Mouse (Mus musculus) gastrocnemius, postnatal 36 days (tissue): Measurements from ENCODE around the gene Maml3. TPM values are rescaled to one million over a fixed set of nuclear protein-coding genes. Genes with fewer than 3 reads are reported as not detected.

Experiments
- DNase-seq, 2 experiments: peaks; one replicate each; pipeline ENCODE4 v3.0.0; 2022
- intact Hi-C: fragments of 180-260 bp; cut with DNase I; formaldehyde crosslinking; loops from one replicate; pipeline ENCODE4 v1.15.1; 2025
- total RNA-seq, 2 experiments: library from RNA; stranded (reverse); gene quantifications; 2 replicates each; pipeline ENCODE4 v1.2.3; 2021

The Maml3 gene
- total RNA-seq, 2 experiments from 2014 or later: 1.9 to 2.6 TPM

DNA sequence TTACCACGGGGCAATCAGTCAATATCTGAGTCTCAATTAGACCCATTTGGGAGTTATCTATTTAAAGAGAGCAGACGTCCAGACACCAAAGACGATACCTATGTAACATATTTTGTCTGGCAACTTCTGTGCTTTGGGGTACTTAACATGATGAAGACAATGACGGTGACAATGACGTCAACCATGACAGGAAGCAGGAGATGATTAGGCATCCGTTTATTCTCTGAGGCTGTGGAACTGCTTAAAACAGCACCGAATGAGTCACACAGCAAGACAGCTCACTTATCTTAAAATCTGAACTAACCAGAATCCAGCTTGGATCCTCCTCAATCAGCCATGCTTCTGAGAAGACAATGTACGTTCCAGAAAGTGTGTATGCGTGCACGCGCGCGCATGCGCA, 56.8 kb downstream of the Maml3 start:
- no peak for DNase-seq
- intact Hi-C loops: loop anchor here (5.0 to 10.0 kb wide), 2 partner anchors 54 to 343 kb away; no protein-coding TSS in a partner anchor

DNA sequence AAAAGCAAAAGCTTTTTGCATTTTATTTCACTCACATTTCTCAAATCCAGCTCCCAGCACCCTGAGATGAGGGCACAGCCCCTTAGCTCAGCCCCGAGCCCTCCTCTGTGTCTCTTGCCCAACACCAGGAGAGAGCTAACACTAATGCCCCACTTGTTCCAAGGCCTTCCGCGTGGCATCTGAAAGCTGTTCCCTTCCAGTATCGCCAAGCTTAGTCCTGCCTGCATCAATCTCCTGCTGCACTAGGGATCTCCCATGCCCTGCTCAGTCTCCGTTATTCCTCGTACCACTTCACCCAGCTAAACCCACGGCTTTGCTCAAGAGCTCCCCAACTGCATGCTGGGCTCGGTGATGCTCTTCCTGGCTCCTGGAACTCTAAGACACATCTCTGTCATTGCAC, 57.3 kb downstream of the Maml3 start:
- no peak for DNase-seq
- intact Hi-C loops: loop anchor here (5.0 to 10.0 kb wide), 2 partner anchors 55 to 343 kb away; no protein-coding TSS in a partner anchor

DNA sequence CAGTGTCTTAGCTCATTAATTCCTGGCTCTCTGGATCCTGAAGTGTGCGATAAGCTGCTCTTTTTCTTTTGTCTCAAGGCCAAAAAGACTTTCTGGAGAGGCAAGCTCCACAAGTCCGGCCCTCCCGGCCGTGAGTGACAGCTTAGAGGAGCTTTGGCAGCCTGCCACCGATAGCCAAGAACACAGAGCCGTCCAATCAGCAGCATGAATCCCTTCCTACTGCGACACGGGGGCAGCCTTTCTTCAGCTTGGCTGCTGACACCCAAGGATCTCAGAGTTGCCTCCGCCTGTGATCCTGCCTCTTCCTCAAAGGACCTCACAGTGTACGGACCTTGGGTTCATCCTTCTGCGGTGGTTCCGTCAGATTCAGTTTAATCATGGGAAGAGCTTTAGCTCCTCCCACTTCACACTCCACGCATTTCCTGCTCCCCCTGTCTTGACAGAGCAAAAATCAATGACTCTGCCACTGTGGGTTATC, 57.9 kb downstream of the Maml3 start:
- intact Hi-C loops: loop anchor here (5.0 to 10.0 kb wide), 2 partner anchors 55 to 342 kb away; no protein-coding TSS in a partner anchor
- peak; percentile 88 to 90 for DNase-seq

DNA sequence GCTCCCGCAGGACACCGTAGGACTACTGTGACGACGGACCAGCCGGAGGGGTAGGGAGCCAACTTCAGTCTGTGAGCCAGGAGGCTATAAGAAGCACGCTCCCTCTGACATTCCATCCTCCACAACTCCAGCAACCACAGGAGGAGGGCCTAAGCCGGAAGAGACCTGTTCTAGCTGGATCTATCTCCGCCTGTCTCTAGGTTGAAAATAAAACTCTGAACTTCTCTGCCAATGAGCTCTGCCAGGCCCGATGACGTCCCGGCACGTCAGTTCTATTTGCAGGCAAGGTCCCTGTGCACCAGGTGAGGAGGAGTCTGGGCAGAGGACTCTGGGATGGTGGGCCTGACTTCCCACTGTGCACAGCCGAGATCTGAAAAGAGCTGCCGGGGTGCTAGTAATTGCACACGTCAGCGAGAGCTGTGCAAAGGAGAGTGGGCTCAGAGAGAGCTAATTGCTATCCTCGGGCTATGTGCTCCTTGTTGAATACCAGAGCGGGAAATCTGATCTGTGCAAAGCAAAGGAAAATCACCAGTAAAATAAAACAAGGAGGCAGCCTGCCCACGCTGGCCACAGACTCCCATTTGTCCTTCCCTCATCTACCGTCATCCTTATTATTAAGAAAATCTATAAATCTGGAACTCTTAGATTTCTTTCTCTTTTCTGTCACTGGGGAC, 58.7 kb downstream of the Maml3 start:
- intact Hi-C loops: loop anchor here (5.0 to 10.0 kb wide), 2 partner anchors 56 to 341 kb away; no protein-coding TSS in a partner anchor
- peak; percentile 52 to 65 for DNase-seq

DNA sequence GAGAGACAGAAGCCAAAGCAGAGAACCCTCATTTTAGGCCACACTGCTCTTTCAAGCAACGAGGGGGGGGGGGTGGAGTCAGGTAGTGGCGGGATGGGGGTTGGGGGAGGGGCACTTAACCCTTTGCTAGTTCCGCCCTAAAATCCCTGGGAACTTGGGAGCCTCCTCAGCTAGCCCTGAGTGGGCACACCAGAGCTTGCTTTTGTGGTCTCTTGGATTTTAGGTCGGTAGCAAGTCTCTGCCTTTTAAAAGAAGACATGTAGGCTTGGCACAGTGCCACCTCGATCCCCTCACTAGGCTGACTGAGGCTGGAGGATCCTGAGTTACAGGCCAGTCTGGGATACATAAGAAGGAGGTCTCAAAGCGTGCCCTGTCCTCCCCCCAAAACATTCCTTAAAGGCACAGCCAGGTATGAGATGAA, 59.6 kb downstream of the Maml3 start:
- intact Hi-C loops: loop anchor here (5.0 to 10.0 kb wide), 2 partner anchors 57 to 340 kb away; no protein-coding TSS in a partner anchor

DNA sequence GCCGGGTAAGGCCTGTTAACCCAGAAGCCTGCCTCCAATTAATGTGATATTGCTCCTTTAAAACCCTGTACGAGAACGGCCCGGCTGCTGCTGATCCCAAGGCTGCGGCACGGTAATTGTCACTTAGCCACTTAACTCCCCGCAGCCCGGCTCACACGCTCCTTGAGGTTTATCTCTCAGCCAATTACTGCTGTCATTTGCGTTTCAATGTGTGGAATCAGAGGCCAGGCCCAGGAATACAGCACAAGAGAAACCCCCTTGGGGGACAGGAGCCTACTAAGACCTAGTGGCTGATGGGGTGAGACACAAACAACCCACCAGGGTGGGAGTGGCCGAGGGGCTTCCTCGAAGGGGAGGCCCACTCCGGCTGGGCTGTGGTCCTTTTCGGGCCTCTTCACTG, 60.2 kb downstream of the Maml3 start:
- intact Hi-C loops: loop anchor here (5.0 to 10.0 kb wide), 2 partner anchors 58 to 340 kb away; no protein-coding TSS in a partner anchor
- DNase-seq: no peak

More for the DNA sequence above, 59.6 kb downstream of the Maml3 start:
- no peak for DNase-seq

DNA sequence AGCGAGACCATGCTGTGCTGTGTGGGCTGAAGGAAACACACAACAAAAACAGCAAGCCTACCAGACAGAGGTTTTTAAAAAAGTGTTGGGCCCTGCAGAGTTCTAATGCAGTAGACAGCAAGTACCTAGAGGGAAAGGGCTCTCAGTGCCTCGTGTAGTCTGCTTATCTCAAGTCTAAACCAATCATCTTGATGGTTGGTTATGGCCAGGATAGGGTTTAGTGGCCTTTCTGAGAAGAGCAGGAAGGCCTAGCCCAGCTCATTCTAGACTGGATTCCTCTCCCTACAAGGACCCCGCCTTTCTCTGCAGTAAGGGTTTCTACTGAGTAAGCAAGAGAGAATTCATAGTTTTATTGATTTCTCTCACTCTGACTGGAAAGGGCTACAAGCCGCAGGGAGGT, 61.0 kb downstream of the Maml3 start:
- no peak for DNase-seq
- intact Hi-C loops: loop anchor here (10.0 kb wide), 1 partner anchor 339 kb away; no protein-coding TSS in a partner anchor

DNA sequence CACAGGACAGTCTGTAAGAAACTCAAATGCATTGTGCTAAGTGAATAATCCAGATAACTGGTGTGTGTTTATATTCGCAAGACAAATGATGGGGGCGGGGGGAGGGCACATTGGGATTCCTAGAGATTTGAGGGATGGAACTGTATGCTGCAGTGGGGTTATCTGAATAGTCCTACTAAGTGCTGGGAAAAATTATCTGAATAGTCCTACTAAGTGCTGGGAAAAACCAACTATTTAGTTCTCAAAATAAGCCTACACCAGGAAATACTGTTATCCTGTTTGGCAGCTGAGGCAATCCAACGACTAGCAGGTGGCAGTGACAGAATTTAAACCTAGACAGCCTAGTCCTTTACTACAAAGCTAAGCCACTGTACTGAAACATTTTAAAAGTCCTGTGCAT, 62.2 kb downstream of the Maml3 start:
- DNase-seq: no peak
- intact Hi-C loops: loop anchor here (10.0 kb wide), 1 partner anchor 338 kb away; no protein-coding TSS in a partner anchor

DNA sequence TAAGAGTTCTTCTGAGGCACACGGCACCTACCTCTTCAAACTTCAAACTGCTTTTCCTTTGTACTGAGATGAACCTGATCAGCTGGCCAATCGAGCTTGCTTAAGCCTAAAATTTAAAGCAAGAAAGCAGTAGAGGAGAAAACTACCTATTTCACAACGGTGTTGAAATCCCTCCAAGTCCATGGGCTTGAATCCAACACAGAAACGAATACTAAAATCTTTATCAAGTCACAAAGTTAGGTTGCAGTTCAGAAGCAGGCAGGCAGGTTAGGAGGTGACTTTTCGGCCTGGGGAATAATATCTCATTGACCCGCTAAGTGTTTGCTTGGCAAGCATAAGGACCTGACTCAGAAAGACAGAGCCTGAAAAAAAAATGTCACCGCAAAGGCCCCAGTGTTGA, 64.9 kb downstream of the Maml3 start:
- intact Hi-C loops: loop anchor here (10.0 kb wide), 1 partner anchor 335 kb away; no protein-coding TSS in a partner anchor

DNA sequence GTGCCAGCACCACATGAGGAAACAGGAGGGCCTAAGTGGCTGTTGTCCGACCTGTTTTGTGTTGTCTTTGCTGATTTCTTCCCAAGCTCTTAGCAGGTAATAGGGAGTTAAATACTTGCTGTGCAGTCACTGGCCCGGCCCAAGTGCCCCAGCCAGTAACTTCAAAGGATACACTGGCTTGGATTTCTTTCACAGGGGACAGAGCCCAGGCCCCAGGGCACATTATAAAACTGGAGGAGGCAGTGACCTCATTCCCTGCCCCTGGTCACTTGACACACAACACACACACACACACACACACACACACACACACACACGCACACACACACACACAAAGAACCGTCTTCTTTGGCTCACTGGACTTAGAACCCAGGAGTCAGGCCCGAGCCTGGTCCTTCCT, 67.6 kb downstream of the Maml3 start:
- no peak for DNase-seq
- intact Hi-C loops: no loop called here

More for the DNA sequence above, 64.9 kb downstream of the Maml3 start:
- DNase-seq: no peak

DNA sequence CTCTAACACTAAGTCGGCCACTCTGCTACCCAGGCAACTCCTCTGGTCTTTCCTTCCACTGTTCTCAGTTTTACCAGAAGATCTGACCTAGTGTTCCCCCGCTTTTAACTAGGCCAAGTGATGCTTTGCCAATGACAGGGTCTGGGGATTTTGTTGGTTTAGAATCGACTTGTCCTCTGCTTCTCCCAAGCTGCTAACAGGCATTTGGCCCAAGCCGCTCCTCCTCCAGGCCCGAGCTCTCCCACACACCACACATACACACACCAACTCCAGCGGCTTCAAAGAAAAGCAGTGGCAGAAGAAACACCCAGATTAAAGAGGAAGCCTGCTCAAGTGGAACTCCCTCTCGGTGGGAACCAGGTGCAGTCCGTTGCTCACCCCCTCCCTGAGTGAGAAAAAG, 69.5 kb downstream of the Maml3 start:
- intact Hi-C loops: no loop called here
- DNase-seq: no peak

DNA sequence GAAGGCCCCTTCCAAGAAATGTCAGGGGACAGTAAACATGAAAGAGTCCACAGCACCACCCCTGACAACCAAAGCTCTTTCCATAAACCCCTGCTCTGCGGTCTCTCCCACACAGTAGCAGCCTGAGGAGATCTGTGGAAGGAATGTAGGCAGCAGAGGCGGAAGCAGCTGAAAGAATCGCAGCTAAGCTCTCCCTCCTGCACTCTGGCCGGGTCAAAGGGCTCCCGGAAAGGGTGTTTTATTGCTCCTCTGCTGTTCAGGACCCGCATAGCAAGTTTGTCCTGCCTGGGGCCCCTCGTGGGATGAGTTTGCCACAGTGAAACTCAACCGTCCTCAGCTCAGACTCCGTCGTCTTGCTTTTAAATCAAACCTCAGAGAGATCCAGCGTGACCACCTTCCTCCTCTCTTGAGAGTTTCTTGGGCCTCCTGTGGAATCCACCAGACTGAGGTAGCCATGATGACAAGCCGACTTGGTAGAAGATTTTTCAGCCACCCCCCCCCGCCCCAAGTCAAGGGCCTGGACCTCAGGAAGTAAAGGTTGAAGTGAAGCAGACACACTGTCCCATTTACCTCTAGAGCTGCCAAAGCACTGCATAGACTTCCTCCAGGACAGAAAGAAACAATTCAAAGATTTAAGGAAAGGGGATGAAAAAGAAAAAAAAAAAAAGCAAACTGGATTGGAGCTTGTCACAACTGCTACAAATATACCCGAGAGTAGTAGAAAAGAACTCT, 70.9 kb downstream of the Maml3 start:
- no peak for DNase-seq
- intact Hi-C loops: no loop called here

DNA sequence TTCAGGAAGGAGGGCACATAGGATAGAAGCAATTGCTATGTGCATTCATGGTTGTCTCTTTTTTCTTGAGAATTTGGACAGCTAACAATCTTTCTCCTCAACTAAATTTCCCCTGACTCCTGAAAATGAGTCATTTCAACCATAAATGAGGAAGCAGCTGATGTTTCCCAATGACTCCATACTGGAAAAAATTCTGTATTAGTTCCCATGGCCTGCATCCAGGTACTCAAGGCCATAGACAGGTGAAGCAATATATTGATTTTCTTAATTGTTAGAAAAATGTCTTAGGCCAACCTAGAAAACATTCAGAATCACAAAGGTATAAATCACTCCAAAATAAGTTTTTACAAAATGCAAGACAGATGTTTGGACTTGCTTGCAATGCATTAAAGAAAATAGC, 73.5 kb downstream of the Maml3 start:
- DNase-seq: no peak
- intact Hi-C loops: no loop called here

DNA sequence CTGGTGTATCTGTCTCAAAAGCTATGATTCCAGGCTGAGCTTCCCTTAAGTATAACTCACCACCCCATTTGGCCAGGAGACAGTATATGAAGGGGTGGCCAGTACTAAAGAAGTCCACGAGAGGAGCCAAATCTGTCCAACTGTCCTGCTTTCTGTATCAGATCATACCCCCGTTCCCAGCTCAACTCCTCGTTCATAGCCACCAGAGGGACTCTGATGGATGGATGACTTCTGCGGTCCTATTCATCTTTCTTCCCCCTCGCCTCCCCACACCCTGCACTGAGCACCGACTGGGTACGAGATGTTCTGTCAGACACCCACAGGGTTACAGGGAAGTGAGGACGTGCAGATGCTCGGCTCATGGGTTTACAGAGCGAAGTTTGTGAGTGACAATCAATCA, 74.8 kb downstream of the Maml3 start:
- DNase-seq: no peak
- intact Hi-C loops: no loop called here

DNA sequence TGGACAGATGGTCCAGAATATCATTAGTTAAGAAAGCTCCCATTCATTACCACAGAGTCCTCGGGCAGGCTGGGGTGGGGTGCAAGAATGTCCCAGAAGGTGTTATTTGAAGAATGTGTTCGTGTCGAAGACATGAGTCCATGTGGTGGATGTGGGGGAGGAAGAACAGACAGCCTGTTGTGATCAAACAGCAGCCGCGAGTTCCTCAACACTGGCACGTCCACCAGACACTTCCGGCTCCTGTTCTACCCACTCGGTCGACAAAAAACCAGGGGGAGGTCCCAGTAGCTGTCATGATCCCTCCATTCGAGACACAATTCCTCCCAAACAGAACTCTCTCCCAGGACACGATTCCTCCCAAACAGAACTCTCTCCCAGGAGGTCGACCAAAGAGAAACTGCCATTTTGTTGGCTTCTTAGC, 75.2 kb downstream of the Maml3 start:
- intact Hi-C loops: no loop called here
- DNase-seq: no peak

DNA sequence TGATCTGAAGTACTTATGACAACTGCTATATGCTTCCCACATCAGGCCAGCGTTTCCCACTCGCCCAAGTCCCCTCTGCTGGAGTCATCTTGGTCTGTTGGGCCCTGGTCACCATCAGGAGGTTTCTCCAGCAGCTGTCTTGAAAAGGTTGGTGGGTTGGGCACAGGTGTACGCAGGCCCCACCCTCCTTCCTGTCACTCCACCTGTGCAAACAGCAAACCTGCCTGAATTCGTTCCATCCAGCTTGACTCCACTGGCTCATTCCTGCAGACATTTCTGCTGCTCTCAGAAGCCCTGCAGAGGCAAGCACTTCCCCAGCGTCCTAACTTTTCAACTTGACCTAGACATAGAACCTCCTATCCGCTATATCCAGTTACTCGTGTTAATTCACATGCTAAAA, 76.9 kb downstream of the Maml3 start:
- DNase-seq: no peak
- intact Hi-C loops: no loop called here

DNA sequence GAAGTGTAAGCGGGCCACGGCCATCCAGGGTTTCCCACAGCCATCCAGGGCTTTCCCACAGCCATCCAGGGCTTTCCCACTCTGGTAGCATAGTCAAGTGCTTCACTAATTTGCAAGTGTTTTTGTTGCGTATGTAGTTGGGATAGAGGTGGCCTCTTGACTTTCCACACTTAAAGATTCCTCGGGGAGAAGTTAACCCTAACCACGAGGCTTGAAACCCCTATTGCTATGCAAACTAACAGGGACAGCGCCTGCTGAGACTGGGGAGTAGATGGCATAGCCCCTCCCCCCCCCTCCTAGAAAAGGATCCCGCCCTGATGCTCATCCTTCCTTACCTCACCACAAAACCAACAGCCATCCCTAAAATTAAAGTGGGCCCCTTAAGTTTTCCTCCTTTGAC, 82.4 kb downstream of the Maml3 start:
- no peak for DNase-seq
- intact Hi-C loops: no loop called here

DNA sequence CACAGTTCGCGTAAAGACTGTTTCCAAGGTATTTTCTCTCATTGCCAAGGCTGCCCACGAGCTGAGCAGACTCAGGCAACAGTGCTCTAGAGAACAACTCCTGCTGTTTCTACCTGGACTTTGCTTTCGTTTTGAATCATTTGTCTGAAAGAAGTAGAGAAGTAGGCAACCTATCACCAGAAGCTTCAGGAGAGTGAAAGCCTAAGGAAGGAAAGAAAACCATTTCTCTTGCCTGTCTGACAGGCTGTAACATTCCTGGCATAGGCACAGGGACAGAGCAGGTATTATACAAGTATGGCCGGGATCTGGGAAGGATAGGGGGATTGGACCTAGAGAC, 86.8 kb downstream of the Maml3 start:
- DNase-seq: no peak
- intact Hi-C loops: no loop called here

DNA sequence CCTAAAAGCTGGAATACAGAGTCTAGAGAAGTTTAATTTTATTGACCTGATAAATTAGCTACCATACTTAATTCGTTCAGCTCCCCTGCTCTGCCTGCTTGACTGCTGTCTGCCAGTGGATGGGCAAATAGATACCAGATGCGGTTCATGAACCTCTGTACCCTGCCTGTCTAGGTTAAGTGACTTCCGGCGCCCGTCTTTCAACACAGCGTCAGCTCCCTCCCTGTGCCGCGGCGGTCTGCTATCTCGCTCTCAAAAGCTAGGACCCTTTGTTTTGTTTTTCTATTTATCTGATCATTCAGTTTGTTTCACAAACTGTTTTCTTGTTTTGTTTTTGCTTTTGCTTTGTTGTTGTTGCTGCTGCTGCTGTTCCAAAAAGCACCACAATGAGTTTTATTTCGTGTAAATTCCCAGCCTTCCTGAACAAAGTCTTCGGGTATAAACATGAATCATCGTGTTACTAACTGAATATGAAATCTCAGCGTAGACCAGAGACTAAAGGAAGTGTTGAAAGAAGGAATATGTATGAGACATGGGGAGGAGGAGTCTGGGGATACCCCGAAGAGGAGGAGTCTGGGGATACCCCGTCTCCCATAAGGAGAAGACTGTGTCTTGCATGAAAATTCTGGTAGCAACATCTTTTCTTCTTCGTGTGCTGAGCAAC, 87.3 kb downstream of the Maml3 start:
- DNase-seq: no peak
- intact Hi-C loops: no loop called here

DNA sequence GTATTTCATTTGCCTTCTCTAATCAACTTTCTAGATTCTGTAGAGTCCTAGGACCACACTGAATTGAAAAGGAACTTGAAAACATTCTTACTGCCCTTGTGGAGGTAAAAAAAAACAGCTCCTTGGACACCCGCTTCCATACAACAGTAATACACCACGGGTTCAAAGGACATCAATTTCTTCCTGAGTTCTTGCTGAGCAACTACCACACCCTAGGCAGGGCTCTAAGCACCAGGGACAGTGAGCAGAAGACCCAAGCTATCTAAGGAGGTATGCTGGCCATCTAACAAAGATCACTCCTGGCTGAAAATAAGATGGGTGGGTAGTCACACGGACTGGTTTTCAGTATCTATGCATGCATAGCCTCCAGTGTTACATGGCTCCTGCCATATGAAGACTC, 88.7 kb downstream of the Maml3 start:
- intact Hi-C loops: no loop called here
- DNase-seq: no peak

DNA sequence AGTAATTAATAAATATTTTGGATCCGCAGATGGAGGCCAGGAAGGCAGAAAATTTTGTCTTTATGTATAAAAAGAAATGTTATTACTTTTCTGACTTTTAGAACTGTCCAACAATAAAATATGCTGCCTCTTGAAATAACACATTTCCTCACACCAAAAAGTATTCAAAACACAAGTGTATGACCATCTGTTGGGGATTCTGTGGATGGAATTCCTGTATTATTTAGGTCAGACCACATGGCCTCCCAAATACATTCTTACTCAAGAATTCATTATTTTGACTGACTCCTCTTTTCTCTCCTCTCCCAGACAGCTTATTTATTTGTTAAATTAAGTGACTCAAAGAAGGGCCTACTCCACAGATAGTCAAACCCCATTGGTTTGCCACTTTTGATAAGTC, 89.3 kb downstream of the Maml3 start:
- DNase-seq: no peak
- intact Hi-C loops: no loop called here
